Mouse (Mus musculus): ENCODE measurements around the gene Orai1. TPM values are rescaled to one million over a fixed set of nuclear protein-coding genes. Genes with fewer than 3 reads are reported as not detected.
"Not testable (repeated sequence)": the region's sequence is repeated elsewhere in the genome, so short reads cannot be mapped to it uniquely, and the experiment has no call there.

The Orai1 gene
- 10 to 100 TPM; 39.5 to 47.6 TPM for total RNA-seq (2021)
- long read RNA-seq, experiment 1, transcript Orai1-202 (2 exons, 1,875 nt): major isoform, 61 of 65 reads
- long read RNA-seq, experiment 1, partial matches to known transcripts: 0 of 65 reads
- long read RNA-seq, experiment 1, other reads (novel, unspliced or antisense): 3 of 65 reads
- long read RNA-seq, experiment 2, transcript Orai1-202 (2 exons, 1,875 nt): major isoform, 80 of 82 reads
- long read RNA-seq, experiment 2, partial matches to known transcripts: 0 of 82 reads
- long read RNA-seq, experiment 2, other reads (novel, unspliced or antisense): 2 of 82 reads

DNA sequence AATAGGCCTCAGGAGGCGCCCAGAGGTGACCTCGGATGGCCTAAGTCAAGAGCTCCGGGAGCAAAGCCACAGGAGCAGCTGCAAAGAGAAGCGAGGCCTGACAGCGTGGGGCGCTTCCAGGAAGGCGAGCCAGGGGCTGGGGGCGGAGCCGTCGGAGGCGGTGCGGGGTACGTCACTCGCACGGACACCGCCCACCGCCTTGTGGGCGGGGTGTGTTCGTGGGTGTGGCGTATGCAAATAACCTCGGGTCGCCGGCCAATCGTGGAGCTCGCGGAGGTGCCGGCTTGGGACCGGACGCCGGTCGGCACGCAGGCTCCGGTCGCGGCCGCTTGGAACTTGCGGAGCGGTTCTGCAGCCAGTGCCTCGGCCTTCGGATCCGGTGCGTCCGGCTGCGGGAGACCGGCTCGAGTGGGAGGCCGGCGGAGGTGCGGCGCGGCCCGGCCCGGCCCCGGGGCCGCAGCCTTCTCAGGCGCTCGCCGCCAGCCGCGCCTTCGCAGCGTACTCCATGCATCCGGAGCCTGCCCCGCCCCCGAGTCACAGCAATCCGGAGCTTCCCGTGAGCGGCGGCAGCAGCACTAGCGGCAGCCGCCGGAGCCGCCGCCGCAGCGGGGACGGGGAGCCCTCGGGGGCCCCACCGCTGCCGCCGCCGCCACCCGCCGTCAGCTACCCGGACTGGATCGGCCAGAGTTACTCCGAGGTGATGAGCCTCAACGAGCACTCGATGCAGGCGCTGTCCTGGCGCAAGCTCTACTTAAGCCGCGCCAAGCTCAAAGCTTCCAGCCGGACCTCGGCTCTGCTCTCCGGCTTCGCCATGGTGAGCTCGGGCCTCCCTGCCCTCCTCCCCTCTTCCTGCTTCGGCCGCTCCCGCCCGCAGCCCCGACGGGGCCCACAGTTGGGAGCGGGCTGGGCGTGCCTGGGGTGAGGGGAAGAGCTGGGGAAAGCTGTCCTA, at the start of gene Orai1:
Gene Orai1, plus strand, starts transcription at position 322 of the 949 bp plus-strand sequence.
- peak; percentile 99 for DNase-seq

DNA sequence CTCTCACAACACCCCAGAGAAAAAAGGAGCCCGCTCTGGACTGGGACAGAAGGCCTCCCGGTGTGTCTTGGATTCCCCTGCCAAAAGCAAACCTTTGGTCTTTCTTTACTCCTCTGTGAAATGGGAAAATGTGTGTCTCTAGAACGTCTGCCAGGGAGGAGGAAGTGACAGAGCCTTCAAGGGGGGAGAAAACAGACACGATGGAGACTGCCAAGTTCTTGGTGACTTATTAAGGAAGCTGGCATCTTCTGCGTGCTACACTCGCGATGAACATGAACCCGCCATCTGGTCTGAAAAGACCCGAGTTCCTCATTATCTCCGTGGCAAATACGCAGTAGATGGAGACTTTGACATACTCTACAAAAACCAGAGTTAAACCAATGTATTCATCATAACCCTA, 49.4 kb upstream of the Orai1 start:
- no peak for DNase-seq
- intact Hi-C loops (cut with DNase I; ENCODE audit: low total_unique reads): loop anchor here (10.0 kb wide), 1 partner anchor 209 kb away; no protein-coding TSS in a partner anchor

More for the DNA sequence above, at the start of gene Orai1:
- intact Hi-C loops (cut with DNase I; ENCODE audit: low total_unique reads): no loop called here

DNA sequence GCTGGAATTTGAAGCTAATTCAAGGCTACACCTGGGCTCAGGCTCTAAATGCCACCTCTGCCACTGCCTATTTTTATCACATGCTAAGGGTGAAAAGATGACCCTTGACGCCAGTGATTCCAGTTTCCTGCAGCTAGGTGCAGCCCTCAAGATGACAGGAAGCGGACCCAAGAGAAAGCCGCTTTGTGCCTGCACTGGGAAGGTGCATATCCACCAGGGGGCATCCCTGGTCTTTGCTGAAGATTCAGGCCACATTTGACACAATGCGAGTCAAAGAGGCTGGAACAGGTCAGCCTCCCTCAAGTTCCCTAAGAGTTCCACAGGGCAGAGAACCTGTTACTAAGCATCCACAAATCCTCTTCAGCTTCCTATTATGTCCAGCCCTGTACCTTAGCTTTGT, 46.6 kb upstream of the Orai1 start:
- intact Hi-C loops (cut with DNase I; ENCODE audit: low total_unique reads): loop anchor here (10.0 kb wide), 1 partner anchor 206 kb away; no protein-coding TSS in a partner anchor
- peak; percentile 84 for DNase-seq

DNA sequence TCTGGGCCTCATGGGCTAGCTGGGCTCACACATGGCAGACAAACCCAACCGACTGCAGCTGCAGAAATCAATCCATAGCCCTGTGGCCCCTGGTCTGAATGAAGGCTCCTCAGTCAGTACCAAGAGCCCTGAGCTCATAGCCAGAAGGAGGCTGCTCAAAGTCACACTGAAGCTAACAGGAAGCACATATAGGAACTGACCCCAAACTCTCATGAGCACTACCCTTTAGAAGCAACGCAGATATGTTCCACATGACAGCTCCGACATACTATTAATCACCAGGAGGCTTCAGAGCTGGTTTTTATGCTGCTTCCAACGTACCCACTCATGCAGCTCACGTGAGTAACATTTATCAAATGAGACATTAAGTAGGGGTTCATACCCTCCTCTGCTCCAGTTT, 44.8 kb upstream of the Orai1 start:
- no peak for DNase-seq
- intact Hi-C loops (cut with DNase I; ENCODE audit: low total_unique reads): loop anchor here (5.0 kb wide), 2 partner anchors 37 to 72 kb away; no protein-coding TSS in a partner anchor

DNA sequence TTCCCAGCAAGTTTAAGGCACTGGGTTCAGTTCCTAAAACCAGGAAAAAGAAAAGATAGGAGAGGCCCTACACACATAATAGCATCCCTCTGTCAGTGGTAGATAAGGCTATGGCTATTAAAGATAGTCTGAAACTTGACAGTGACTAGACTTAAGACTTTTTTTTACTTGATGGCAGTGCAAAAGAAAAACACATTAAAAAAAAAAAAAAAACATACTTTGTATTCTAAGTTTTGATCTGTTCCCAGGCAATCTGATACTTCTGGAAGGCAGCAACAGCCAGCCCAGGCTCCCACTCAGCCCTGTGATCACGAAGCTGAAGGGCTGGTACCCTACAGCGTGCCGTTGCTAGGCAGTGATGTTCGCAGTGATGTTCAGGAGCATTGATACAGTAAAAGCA, 43.4 kb upstream of the Orai1 start:
- no peak for DNase-seq
- intact Hi-C loops (cut with DNase I; ENCODE audit: low total_unique reads): loop anchor here (5.0 kb wide), 2 partner anchors 36 to 71 kb away; no protein-coding TSS in a partner anchor

DNA sequence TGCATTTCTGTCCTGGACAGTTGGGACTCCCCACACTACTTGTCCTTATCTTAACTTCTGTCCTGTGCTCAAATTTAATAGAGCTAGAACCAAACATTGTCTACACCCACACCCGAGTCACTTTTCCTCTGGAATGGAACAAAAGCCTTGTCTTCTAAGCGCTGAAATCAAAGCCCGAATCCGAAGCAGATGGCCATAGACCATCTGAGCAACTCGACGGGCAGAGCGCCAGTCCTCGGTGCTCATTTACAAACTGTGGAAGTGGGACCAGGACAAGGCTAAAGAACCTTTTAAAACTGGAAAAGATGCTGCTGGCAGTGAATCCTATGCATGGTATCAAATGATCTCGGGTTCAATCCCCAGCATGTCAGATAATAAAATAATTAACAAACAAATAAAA, 42.8 kb upstream of the Orai1 start:
- DNase-seq: peak; percentile 38
- intact Hi-C loops (cut with DNase I; ENCODE audit: low total_unique reads): loop anchor here (5.0 kb wide), 2 partner anchors 35 to 70 kb away; no protein-coding TSS in a partner anchor

DNA sequence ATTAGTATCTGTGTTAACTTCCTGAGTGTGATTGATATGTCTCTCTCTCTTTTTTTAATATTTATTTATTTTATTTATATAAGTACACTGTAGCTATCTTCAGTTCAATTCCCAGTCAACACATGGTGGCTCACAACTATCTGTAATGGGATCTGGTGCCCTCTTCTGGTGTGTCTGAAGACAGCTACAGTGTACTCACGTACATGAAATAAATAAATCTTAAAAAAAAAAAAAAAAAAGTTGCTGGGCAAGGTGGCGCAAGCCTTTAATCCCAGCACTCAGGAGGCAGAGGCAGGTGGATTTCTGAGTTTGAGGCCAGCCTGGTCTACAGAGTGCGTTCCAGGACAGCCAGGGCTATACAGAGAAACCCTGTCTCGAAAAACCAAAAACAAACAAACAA, 40.2 kb upstream of the Orai1 start:
- DNase-seq: not testable (repeated sequence)
- intact Hi-C loops (cut with DNase I; ENCODE audit: low total_unique reads): loop anchor here (5.0 kb wide), 2 partner anchors 33 to 68 kb away; no protein-coding TSS in a partner anchor

DNA sequence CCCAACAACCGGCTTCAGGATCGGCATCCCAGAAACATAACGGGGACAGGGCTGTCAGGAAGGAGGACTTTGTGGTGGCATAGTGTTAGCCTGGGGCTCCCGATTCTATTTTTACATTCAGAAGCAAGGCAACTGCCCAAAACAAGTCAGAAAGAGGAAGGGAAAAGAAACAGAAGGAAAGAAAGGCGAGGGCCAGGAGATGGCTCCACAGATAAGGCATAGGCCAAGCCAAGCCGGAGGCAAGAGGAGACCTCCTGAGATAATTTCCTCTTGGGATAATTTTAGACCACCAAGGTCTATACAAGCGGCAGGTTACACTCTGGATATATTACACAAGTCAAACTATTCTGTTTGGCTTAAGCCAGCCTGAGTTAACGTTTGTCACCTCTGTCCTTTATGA, 35.9 kb upstream of the Orai1 start:
- intact Hi-C loops (cut with DNase I; ENCODE audit: low total_unique reads): no loop called here
- no peak for DNase-seq

DNA sequence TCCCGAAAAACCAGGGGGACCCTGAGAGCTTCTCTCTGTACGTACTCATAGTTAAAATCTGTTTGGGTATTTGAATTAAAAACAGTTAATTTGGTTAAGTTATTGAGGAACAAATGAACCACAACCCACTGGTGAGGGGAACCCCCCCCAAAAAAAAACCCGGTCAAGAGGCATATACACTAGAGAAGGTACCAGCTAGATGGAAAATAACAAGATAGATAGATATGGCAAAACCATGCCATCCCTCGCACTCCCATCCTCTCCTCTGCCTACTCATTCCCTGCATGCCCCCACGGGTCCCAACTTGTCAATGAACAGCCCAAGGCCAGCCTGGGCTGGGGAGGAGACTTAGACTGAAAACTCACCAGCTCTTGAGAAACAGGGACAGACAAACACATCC, 30.4 kb upstream of the Orai1 start:
- no peak for DNase-seq
- intact Hi-C loops (cut with DNase I; ENCODE audit: low total_unique reads): no loop called here

DNA sequence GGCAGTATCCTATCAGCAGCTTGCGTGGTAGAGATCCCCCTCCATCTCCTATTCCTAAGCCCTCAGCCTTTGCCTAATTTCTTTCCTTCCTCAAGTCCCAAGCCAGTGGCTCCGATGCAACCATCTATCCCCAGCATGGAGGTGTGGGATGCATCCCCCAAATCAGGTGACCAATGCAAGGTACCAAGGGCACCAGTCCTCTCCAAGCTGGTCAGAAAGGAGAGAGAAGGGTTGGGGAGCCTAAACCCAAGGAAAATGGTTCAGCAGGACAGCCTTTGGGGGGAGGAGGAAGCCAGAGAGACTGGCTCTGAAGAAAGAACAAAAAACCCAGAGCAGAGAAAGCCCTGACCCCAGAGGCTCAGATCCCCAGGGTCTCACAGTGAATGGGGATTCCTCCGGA, 29.6 kb upstream of the Orai1 start:
- intact Hi-C loops (cut with DNase I; ENCODE audit: low total_unique reads): no loop called here

DNA sequence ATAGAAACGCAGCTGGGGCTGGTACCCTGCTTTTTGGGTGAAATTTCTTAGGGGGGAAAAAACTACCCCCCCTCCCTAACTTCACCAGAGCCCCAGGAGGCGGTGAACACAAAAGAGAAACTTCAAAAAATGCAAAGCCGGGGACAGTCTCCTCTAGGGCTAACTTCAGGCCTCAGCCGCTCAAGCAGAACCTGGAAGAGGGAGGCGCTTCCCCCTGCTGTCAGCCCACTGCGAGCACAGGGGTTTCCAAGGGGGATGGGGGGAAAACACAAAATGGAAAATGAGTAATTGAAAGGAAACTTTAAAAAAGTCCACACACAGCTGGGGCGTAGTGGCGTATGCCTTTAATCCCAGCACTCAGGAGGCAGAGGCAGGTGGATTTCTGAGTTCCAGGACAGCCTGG, 28.8 kb upstream of the Orai1 start:
- DNase-seq: no peak
- intact Hi-C loops (cut with DNase I; ENCODE audit: low total_unique reads): no loop called here

More for the DNA sequence above, 29.6 kb upstream of the Orai1 start:
- no peak for DNase-seq

DNA sequence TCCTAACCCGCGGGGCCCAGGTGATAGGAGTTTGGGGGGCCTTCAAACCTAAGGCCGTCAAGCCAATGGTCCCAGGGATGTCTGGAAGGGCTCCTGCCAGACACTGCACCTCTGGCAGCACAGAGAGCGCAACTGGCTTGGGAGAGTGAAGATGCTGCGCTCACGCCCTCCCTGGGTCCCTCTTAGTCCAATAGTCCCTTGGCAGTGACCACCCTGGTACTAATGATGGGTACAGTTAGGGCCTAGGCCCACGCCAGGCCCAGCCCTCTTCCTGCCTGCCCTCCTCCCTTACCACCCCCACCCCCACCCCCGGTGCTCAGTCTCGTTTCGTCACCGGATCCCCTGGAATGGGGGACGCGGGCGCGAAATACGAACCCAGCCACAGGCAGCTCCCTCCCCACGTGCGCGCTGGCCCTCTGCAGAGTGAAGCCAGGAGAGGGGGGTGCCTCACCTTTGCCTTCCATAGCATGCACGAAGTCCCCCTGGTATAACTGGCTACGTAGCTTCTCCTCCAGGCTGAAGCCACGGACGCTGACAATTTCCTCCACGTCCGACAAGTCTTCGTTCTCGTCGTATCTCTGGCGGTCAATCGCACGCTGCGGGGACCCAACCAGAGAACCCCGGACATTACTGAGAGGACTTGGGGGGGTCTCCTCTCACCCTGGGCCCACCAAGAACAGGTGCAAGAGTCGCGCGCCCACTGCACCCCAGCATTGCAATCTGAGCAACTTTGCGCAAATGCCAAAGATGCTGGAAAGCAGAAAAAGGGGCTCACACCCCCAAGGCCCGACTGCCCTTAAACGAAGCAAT, 27.5 kb upstream of the Orai1 start:
- intact Hi-C loops (cut with DNase I; ENCODE audit: low total_unique reads): no loop called here

DNA sequence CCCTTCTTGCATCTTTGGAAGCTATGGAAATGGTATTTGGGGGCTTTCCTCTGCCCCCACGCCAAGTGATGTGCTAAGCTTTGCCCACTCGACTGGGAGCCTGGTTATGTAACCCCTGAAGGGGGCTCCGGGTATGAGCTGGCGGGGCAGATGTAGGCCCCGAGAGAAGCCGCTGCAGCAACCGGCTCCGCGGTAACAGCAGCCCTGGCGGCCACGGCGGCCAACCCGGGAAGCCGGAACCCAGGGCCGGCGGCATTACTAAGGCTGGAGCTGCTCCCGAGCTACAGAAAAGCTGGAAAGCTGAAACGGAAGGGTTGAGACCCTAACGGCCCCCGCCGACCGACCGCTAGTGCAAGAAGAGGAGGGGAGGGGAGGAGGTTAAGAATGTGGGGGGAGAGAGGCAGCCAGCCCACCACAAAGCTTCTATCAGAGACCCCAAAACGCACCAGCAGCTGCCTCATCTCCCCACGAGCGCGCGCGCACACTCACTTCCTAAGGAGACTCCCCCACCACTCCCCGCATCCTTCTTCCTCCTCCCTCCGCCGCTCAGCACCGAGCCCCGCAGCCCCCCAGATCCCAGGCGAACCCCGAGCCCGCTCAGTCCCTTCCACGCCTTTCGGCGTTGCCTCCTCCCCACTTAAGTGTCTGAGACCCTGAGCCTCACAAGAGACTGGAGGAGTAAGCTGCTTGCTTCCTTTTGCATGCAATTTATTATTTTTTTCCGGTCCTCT, 26.7 kb upstream of the Orai1 start:
- intact Hi-C loops (cut with DNase I; ENCODE audit: low total_unique reads): no loop called here
- DNase-seq: peak; percentile 45

More for the DNA sequence above, 27.5 kb upstream of the Orai1 start:
- DNase-seq: peak; percentile 52

DNA sequence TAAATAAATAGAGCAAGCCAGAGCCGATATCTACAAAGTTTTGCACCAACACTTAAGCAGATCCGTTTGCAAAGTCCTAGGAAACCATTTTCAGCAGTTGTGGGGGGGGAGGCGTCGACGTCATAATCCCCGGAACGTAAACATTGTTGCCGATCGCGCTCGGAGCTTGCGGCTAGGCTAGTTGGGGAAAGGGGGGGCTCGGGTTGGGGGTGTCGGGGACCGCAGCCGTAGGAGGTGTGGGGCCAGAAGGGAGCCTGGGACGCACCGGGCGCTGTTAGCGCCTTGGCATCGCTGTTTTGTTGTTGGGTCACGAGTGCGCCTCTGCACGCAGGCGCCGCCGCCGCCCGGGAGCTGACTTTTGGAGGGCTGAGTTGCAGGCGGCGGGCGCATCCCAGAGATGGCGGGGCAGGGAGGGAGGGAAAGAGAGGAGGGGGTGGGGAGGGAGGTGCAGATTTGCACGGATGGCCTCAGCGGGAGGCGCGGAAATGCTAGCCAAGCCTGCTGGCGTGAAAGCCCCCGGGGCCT, 25.8 kb upstream of the Orai1 start:
- intact Hi-C loops (cut with DNase I; ENCODE audit: low total_unique reads): no loop called here
- peak; percentile 84 for DNase-seq

DNA sequence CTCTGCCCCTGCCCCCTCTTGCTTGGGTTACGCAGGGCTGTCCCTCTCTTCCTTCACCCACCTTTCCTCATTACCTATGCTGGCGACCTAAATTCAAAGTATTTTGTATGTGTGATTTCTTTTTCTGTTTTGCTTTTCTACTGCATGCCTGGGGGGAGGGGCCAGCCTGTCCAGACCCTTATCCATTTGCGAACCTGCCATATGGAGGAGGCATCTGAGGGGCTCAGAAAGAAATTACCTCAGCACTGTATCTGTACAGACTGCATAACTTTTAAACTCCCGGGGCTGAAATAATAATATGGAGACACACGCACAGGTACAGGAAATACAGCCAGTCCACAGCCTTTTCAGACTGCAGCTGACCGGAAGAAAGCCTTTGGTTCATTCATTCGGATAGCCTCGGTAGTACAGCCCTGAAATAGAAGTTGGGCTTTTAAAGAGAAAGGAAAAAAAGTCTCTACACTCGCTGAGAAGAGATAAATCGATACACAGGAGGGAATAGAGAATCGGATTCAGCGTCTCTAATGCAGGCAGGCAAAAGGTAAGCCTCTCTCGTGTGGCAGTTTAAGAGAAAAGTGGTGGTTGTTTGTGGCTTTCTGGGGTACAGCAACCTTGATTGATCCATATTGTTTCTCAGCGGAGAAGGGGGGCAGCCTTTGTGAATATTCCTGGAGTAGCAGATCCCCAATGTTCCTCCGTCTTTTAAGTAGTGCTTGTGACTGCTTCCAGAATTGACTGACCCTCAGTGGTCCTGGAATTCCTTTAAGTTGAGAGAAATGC, 25.1 kb upstream of the Orai1 start, which contains the start of gene Kdm2b:
Gene Kdm2b, minus strand, starts transcription at position 273 of the 780 bp plus-strand sequence.
- intact Hi-C loops (cut with DNase I; ENCODE audit: low total_unique reads): no loop called here
- DNase-seq: no peak

DNA sequence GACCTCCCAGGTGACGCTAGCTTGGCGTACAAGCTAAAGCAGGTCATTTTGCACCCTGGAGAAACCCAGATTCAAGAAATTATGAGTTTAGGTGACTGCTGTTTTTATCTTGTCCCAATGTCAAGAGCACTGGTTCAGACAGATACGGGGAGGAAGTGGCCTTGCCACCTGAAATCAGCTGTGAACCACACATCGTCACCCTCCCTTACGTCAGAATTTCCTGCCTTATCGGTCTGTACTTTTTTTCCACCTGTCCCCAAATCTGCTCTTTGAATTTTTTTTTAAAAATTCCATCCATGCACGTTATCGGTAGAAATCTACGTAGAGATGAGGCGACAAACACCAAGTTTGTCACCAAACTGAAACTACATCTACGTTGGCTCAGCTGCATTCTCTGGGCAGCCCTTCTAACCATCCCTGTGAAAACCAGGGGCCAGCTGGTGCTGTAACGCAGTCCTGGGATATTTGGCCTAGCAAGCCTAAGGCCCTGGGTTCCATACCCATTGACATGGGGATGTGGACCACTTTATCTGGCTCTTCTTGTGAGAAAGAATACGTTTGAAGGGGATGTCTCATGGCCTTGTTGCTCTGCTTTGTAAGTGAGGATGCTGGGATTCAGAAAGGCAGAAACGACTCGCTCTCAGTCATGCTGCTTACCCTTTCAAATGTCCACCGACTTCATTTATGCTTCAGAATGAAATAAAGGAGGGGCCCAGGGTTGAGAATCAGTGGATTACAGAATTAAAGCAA, 24.3 kb upstream of the Orai1 start:
- intact Hi-C loops (cut with DNase I; ENCODE audit: low total_unique reads): no loop called here
- DNase-seq: no peak

All from gastrocnemius, postnatal 14 days (tissue).